Mouse (Mus musculus) spleen, adult 2 months (tissue): Measurements from ENCODE around the gene Tcea2. TPM values are rescaled to one million over a fixed set of nuclear protein-coding genes. Genes with fewer than 3 reads are reported as not detected.
A peak's percentile ranks its signal among the peaks of the same experiment; 100 is the strongest.

Source experiments
- DNase-seq, 2 experiments: peaks; one replicate each; pipeline versions ENCODE4 v3.0.0 to v3.0.0-alpha.2; 2012 to 2021; ENCODE audit warnings: low spot score in 2 of 2, low read depth in 1 of 2
- H3K27ac ChIP-seq: fragments of 200-500 bp; 2 replicates; pipeline ENCODE4 v1.5.1; 2012; ENCODE audit warnings: low read length, inconsistent platforms; ENCODE audit not compliant: insufficient read depth
- H3K27me3 ChIP-seq: fragments of 200-500 bp; 2 replicates; pipeline ENCODE4 v1.6.1; 2012; ENCODE audit warnings: mild to moderate bottlenecking, moderate library complexity, low read length, inconsistent platforms; ENCODE audit not compliant: control insufficient read depth, insufficient read depth
- H3K36me3 ChIP-seq: fragments of 200-500 bp; 2 replicates; pipeline ENCODE4 v1.6.1; 2012; ENCODE audit warnings: mild to moderate bottlenecking, low read length, inconsistent platforms; ENCODE audit not compliant: control insufficient read depth, insufficient read depth
- H3K4me1 ChIP-seq: fragments of 200-500 bp; 2 replicates; pipeline ENCODE4 v1.6.1; 2011; ENCODE audit warnings: inconsistent platforms; ENCODE audit not compliant: control insufficient read depth, insufficient read depth, insufficient read length
- H3K4me3 ChIP-seq: fragments of 200-500 bp; 2 replicates; pipeline ENCODE4 v1.5.1; 2011; ENCODE audit warnings: mild to moderate bottlenecking, inconsistent platforms; ENCODE audit not compliant: insufficient read depth, insufficient read length; ENCODE audit errors: extremely low read depth
- CTCF ChIP-seq: fragments of 200-500 bp; IDR thresholded peaks from 2 replicates; pipeline ENCODE4 v1.5.1; 2011; ENCODE audit warnings: mild to moderate bottlenecking, inconsistent platforms; ENCODE audit not compliant: insufficient read depth, insufficient read length, insufficient replicate concordance; ENCODE audit errors: extremely low read depth
- POLR2A ChIP-seq: fragments of 200-500 bp; IDR thresholded peaks from 2 replicates; pipeline ENCODE4 v1.6.1; 2011; ENCODE audit warnings: low read depth, low read length, inconsistent platforms
- WGBS: fragments of 180-500 bp; shearing (Covaris S2); methylation state at CpG from one replicate; pipeline ENCODE4 v1.1.7; 2018; 5-methylcytosine and 5-hydroxymethylcytosine counted together
- polyA plus RNA-seq: library from polyadenylated mRNA; depleted of rRNA; stranded (reverse); fragments of >200 nt; gene quantifications from 2 replicates; pipeline ENCODE4 v1.2.3, GENCODE M21; 2012; rRNA removed

Gene Tcea2
- 15.9 and 17.1 TPM in 2 replicates for polyA plus RNA-seq

DNA sequence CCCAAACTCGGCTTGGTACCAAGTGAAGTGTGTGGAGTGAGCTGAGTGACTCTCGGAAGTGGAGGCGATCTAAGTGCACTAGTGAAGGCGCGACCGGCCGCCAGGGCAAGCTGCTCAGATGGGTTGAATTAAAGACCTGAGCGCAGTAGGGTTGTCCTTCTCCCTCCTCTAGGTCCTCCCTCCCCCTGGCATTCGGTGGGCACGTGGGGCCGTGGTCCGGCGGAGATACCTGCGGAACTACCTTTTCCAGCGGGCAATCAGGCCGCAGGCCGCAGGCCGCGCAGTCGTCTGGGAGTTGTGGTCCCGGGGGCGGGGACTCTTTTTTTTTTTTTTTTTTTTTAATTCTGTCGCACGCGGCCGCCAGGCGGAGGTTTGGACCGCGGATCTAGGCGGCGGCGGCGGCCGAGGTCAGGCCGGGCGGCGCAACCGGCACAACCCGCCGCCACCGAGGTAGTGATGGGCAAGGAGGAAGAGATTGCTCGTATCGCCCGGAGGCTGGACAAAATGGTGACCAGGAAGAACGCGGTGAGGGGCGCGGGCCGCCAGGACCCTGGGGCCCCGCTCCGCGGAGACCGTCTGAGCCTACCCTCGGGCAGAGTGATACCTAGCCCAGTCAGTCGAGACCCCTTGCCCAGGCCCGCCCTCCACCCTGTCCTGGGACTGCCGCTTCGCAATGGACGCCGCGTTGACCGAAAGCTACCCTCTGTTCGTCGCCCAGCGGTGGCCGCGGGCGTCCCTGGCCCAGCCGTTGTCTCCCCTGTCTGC lies at the start of gene Tcea2:
Gene Tcea2 (plus strand): TSS at position 360 of the 765 bp plus-strand sequence.
- peak within 1 kb of the TSS; percentile 63 for H3K27ac ChIP-seq
- H3K4me1 ChIP-seq, result peaks cover 8% of the 10 kb centered on the region
- no peaks in the 10 kb centered on the region for H3K27me3 ChIP-seq
- TF ChIP-seq CTCF (0 out of 2 replicates have a peak, but pooled peaks have one; percentile 14), POLR2A (0 out of 2 replicates have a peak, but pooled peaks have one; percentile 13)
- peak; percentile 54 to 62 for DNase-seq
- no peaks in the 10 kb centered on the region; the same call in 1 of the 2 replicates for H3K36me3 ChIP-seq
- peak within 1 kb of the TSS; percentile 93 for H3K4me3 ChIP-seq
- 1% methylated on average over 69 of the region's 69 CpGs for WGBS

DNA sequence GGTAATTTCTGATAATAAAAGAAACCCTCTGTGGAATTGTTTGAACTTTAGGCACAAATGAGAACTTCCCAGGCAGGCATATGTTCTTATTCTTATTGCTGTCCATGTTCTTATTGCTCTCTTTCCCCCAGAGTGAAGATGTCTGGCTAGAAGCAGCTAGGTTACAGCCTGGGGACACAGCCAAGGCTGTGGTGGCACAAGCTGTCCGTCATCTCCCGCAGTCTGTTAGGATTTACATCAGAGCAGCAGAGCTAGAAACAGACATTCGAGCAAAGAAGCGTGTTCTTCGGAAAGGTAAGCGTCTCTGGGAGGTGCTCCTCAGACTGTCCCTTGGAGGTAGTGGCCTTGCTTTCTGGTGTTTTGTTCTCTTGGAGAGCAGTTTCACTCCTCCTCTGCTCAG lies 47.5 kb upstream of the Tcea2 start:
- Histone ChIP-seq H3K4me3 (no peak overlapping the region), H3K4me1 (no peaks in the 10 kb centered on the region), H3K36me3 (peaks cover 46% of the 10 kb centered on the region), H3K27ac (no peak overlapping the region), H3K27me3 (no peaks in the 10 kb centered on the region)
- WGBS, result 95% methylated on average over 6 of the region's 6 CpGs
- DNase-seq, result no peak
- TF ChIP-seq POLR2A (no peak), CTCF (no peak)

- no peaks in the 10 kb centered on the region for H3K4me1 ChIP-seq
- H3K4me3 ChIP-seq, result no peak overlapping the region
- no peak overlapping the region for H3K27ac ChIP-seq
- WGBS, result 92% methylated on average over 3 of the region's 3 CpGs
- DNase-seq, result no peak
- H3K36me3 ChIP-seq, result peaks cover 53% of the 10 kb centered on the region
- no peak for TF ChIP-seq CTCF
- TF ChIP-seq POLR2A, result no peak
- no peaks in the 10 kb centered on the region for H3K27me3 ChIP-seq
Observed at GRCm38 (mm10) chr2:181635865-181636264, 44.2 kb upstream of the Tcea2 start.

DNA sequence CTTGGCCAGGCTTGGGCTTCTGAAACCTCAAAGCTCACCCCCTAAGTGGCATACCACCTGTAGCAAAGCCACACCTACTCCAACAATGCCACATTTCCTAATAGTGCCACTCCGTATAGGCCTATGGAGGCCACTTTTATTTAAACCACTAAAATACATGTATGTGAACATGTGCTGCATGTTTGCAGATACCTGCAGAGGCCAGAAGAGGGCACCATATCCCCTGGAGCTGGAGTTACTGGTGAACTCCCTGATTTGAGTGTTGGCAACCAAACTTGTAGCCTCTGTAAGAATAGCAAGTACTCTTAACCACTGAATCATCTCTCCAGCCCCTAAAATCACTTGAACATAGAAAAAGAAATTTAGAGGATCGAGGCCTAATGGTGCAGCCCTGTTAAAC lies 35.7 kb upstream of the Tcea2 start:
- no peak overlapping the region for H3K4me3 ChIP-seq
- TF ChIP-seq CTCF (peak; percentile 38; the same call in 1 of the 2 replicates), POLR2A (no peak)
- H3K4me1 ChIP-seq, result no peaks in the 10 kb centered on the region
- DNase-seq, result peak; percentile 27 to 29
- peaks cover 37% of the 10 kb centered on the region for H3K36me3 ChIP-seq
- H3K27me3 ChIP-seq, result no peaks in the 10 kb centered on the region
- WGBS, result 85% methylated on average over 2 of the region's 2 CpGs
- no peak overlapping the region for H3K27ac ChIP-seq

DNA sequence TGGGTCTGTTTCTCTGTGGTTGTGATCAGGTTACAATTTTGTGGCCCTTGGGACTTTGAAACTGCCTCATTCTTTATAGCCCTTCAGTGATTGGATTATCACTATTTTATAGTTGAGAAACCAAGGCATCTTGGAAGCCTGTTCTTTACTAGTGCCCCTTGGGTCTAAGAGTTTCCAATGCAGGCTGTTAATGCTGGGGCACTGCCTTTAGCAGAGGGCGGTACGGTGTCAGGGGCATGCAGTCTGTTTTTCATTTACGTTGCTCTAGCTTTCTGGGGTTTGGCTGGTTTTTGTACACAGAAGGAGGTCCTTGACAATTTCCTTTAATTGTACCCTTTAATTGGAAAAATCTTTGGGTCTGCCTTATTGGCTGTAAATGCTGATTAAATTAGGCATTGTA lies 34.4 kb upstream of the Tcea2 start:
- no peaks in the 10 kb centered on the region for H3K4me1 ChIP-seq
- no peak for DNase-seq
- no peak overlapping the region for H3K4me3 ChIP-seq
- 94% methylated on average over 3 of the region's 3 CpGs for WGBS
- H3K36me3 ChIP-seq, result peaks cover 39% of the 10 kb centered on the region
- H3K27ac ChIP-seq, result no peak overlapping the region
- TF ChIP-seq POLR2A (no peak), CTCF (no peak)
- H3K27me3 ChIP-seq, result no peaks in the 10 kb centered on the region

DNA sequence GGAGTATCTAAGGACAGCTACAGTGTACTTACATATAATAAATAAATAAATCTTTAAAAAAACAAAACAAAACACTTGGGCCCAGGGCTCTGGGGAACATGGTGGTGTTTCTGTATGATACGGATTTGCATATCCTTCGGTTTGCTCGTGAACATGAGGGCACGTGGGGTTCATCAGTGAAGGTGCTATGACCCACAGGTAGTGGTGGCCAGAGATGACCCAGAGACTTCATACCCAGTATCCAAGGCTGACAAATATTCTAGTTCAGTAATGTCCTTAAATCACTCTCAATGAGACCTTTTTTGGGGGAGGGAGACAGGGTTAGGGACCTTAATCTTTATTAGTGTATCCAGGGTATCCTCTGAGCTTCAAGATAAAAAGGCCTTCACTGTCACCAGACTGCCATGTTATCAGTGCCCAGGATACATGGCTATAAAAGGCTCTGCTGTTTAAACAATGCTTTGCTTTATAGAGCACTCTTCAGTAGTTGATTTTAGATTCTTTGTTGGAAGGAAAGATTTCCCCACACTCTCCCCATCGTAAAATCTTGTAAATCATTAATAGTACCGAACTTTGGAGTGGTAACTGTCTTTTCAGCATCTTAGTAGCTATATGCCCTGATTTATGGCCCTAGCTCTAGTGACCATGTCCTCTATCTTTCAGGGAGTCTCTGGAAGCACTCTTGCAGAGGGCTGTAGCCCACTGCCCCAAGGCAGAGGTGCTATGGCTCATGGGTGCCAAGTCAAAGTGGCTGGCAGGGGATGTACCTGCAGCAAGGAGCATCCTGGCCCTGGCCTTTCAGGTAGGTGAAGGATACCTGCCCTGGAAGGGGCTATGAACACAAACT lies 33.3 kb upstream of the Tcea2 start:
- 92% methylated on average over 6 of the region's 6 CpGs for WGBS
- no peak overlapping the region for H3K27ac ChIP-seq
- H3K4me1 ChIP-seq, result no peaks in the 10 kb centered on the region
- TF ChIP-seq CTCF (no peak), POLR2A (no peak)
- DNase-seq, result no peak
- H3K27me3 ChIP-seq, result no peaks in the 10 kb centered on the region
- H3K36me3 ChIP-seq, result peaks cover 39% of the 10 kb centered on the region
- H3K4me3 ChIP-seq, result no peak overlapping the region

- WGBS, result 96% methylated on average over 10 of the region's 10 CpGs
- no peak for DNase-seq
- TF ChIP-seq CTCF (no peak), POLR2A (no peak)
- Histone ChIP-seq H3K27me3 (no peaks in the 10 kb centered on the region), H3K4me1 (no peaks in the 10 kb centered on the region), H3K4me3 (no peak overlapping the region), H3K27ac (no peak overlapping the region), H3K36me3 (peaks cover 45% of the 10 kb centered on the region)
Observed at GRCm38 (mm10) chr2:181648926-181649325, 31.2 kb upstream of the Tcea2 start.
